Mouse (Mus musculus) intestine, embryonic 14.5 days (tissue): ENCODE measurements around the gene Il23r. TPM values are rescaled to one million over a fixed set of nuclear protein-coding genes. Genes with fewer than 3 reads are reported as not detected.

ENCODE experiments used
- ATAC-seq: fragments of 200-750 bp; cut with Nextera tagmentation; replicated peaks from 2 replicates; pipeline ENCODE4 v1.8.0; 2017; ENCODE audit warnings: low read depth, moderate number of reproducible peaks, moderate TSS enrichment, moderate library complexity; ENCODE audit not compliant: low FRiP score, low TSS enrichment
- DNase-seq: peaks from one replicate; pipeline ENCODE4 v3.0.0-alpha.2; 2018; ENCODE audit warnings: low spot score
- H3K27ac ChIP-seq: fragments of 300-500 bp; sonication (generic); 2 replicates; pipeline ENCODE4 v1.5.1; 2014; ENCODE audit warnings: low read depth, mild to moderate bottlenecking, control low read depth
- H3K27me3 ChIP-seq: fragments of 300-500 bp; sonication (generic); replicated peaks from 2 replicates; pipeline ENCODE4 v1.6.1; 2014; ENCODE audit warnings: low read length, control low read depth; ENCODE audit not compliant: control insufficient read depth, insufficient read depth
- H3K36me3 ChIP-seq: fragments of 300-500 bp; sonication (generic); 2 replicates; pipeline ENCODE4 v1.6.1; 2014; ENCODE audit warnings: low read length, control low read depth; ENCODE audit not compliant: control insufficient read depth, insufficient read depth
- H3K4me1 ChIP-seq: fragments of 300-500 bp; sonication (generic); replicated peaks from 2 replicates; pipeline ENCODE4 v1.6.1; 2014; ENCODE audit warnings: low read length, control low read depth, mixed read lengths; ENCODE audit not compliant: control insufficient read depth, insufficient read depth
- H3K4me2 ChIP-seq: fragments of 300-500 bp; sonication (generic); 2 replicates; pipeline ENCODE4 v1.6.1; 2014; ENCODE audit warnings: low read length
- H3K4me3 ChIP-seq: fragments of 300-500 bp; sonication (generic); 2 replicates; pipeline ENCODE4 v1.5.1; 2014; ENCODE audit warnings: low read depth, low read length, control low read depth, mixed read lengths
- H3K9ac ChIP-seq: fragments of 300-500 bp; sonication (generic); 2 replicates; pipeline ENCODE4 v1.6.1; 2014; ENCODE audit warnings: mild to moderate bottlenecking, low read length
- H3K9me3 ChIP-seq: fragments of 300-500 bp; sonication (generic); 2 replicates; pipeline ENCODE4 v1.6.1; 2016; ENCODE audit warnings: low read length, control low read depth; ENCODE audit not compliant: control insufficient read depth
- WGBS: fragments of 180-500 bp; shearing (Covaris S2); extraction: QIAGEN DNeasy Blood & Tissue Kit; methylation state at CpG from one replicate; pipeline ENCODE4 v1.1.7; 2014; 5-methylcytosine and 5-hydroxymethylcytosine counted together
- polyA plus RNA-seq: library from polyadenylated mRNA; unstranded; fragments of >200 nt; fragmentation: Nextera tagmentation; extraction: Ambion mirVana; gene quantifications from 2 replicates; pipeline ENCODE4 v1.2.1, GENCODE M21; 2014

Gene Il23r
- polyA plus RNA-seq, 1 experiment from 2014 or later: 0.18 TPM

- H3K27me3 ChIP-seq: no peaks in the 10 kb centered on the region
- H3K4me1 ChIP-seq: no peaks in the 10 kb centered on the region
- ATAC-seq: no peak
- no peak overlapping the region for H3K27ac ChIP-seq
- no peak overlapping the region for H3K4me3 ChIP-seq
- H3K4me2 ChIP-seq: no peak overlapping the region
- no peaks in the 10 kb centered on the region for H3K9me3 ChIP-seq
- no peak for DNase-seq
- no peaks in the 10 kb centered on the region for H3K36me3 ChIP-seq
- no peak overlapping the region for H3K9ac ChIP-seq
Measured at GRCm38 (mm10) chr6:67437028-67437427, 54.6 kb downstream of the Il23r start.

GRCm38 (mm10) chr6:67436295-67436694 lies 55.4 kb downstream of the Il23r start:
- Histone ChIP-seq H3K9me3 (no peaks in the 10 kb centered on the region), H3K27me3 (no peaks in the 10 kb centered on the region), H3K4me2 (no peak overlapping the region), H3K36me3 (no peaks in the 10 kb centered on the region), H3K4me1 (no peaks in the 10 kb centered on the region), H3K9ac (no peak overlapping the region), H3K4me3 (no peak overlapping the region), H3K27ac (no peak overlapping the region)
- WGBS: 80% methylated on average over 2 of the region's 2 CpGs
- ATAC-seq (no peak), DNase-seq (no peak)

DNA sequence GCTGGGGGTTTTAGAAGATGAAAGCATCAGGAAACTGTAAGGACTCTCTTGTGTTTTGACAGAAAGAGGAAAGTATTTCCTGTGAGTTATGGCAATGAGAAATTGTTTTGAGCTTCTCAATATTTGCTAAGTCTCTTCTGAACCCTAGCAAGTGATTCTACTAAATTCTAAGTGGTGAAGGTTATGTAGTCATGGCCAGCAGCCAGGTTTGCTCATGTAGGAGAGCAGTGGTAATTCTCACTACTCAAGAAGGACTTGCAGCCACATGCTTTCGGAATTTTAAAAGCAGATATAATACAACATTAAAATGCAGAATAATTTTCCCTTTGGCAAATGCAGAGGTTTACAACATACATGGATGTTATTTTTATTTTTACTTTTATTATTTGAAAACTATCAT lies 55.9 kb downstream of the Il23r start:
- Histone ChIP-seq H3K27me3 (no peaks in the 10 kb centered on the region), H3K9me3 (no peaks in the 10 kb centered on the region), H3K9ac (no peak overlapping the region), H3K36me3 (no peaks in the 10 kb centered on the region), H3K27ac (no peak overlapping the region), H3K4me3 (no peak overlapping the region), H3K4me2 (no peak overlapping the region), H3K4me1 (no peaks in the 10 kb centered on the region)
- 81% methylated on average over 1 of the region's 1 CpGs for WGBS
- DNase-seq: no peak
- no peak for ATAC-seq

DNA sequence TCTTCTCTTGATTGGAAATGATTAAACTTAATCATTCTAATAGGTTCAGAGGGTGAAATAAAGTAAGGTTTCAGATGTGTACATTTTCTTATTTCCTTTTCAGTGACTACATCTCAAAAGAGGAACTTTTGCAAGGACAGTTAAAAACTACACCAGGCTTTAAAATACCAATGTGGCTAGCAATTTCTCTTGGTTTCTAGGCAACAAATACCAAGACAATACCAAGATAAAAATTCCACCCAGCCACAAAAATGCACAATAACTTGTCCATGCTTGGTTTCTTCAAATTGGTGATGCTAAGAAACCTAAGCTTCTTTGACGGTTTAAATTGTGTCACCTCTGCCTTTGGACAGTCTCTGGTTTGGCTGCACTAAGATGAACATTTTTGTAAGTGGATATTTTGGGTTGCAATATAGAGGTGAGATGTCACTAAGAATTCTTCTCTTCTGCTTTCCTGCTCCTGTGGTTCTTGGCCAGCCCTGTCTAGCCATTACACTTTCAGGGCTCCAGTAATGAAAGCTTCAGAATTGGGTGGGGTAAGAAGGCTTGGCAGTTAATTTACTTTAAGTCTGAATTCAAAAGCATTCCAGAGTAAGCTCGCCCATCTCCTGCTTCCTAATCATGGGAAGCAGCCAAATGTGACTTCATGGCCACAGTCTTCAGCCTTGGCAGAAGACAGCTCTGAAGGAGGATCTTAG lies 56.8 kb downstream of the Il23r start:
- Histone ChIP-seq H3K4me2 (no peak overlapping the region), H3K9me3 (no peaks in the 10 kb centered on the region), H3K9ac (no peak overlapping the region), H3K27ac (no peak overlapping the region), H3K27me3 (no peaks in the 10 kb centered on the region), H3K4me3 (no peak overlapping the region), H3K36me3 (no peaks in the 10 kb centered on the region), H3K4me1 (no peaks in the 10 kb centered on the region)
- WGBS: 58% methylated on average over 2 of the region's 2 CpGs
- no peak for DNase-seq
- ATAC-seq: no peak

- H3K9me3 ChIP-seq: no peaks in the 10 kb centered on the region
- no peak for DNase-seq
- H3K27me3 ChIP-seq: no peaks in the 10 kb centered on the region
- H3K9ac ChIP-seq: no peak overlapping the region
- no peak overlapping the region for H3K4me3 ChIP-seq
- H3K36me3 ChIP-seq: no peaks in the 10 kb centered on the region
- ATAC-seq: no peak
- no peak overlapping the region for H3K27ac ChIP-seq
- WGBS: 80% methylated on average over 3 of the region's 3 CpGs
- H3K4me2 ChIP-seq: no peak overlapping the region
- no peaks in the 10 kb centered on the region for H3K4me1 ChIP-seq
Measured at GRCm38 (mm10) chr6:67431808-67432207, 59.8 kb downstream of the Il23r start.

- WGBS: 81% methylated on average over 5 of the region's 5 CpGs
- Histone ChIP-seq H3K36me3 (no peaks in the 10 kb centered on the region), H3K4me2 (no peak overlapping the region), H3K4me1 (no peaks in the 10 kb centered on the region), H3K9ac (no peak overlapping the region), H3K27me3 (no peaks in the 10 kb centered on the region), H3K9me3 (no peaks in the 10 kb centered on the region), H3K4me3 (no peak overlapping the region), H3K27ac (no peak overlapping the region)
- ATAC-seq: no peak
- no peak for DNase-seq
Measured at GRCm38 (mm10) chr6:67421761-67422160, 69.9 kb downstream of the Il23r start.

DNA sequence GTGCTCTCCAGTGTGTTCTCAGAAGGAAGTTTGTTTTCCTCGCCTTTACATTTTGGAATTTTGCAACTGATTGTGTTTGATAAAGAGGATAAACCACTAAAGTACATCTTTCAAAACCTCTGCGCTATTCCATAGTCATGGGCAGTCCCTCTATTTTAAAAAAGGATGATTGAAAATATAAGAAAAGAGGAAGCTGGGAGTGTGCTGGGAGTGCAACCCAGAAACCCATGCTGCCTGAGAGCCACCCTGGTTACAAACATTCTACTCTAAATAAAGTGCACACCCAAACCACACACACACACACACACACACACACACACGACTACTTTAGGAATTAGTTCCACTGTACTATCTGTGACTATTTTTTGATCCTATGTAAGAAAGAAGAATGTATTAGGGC lies 75.1 kb downstream of the Il23r start:
- no peak overlapping the region for H3K4me2 ChIP-seq
- H3K27me3 ChIP-seq: no peaks in the 10 kb centered on the region
- H3K9ac ChIP-seq: no peak overlapping the region
- H3K36me3 ChIP-seq: no peaks in the 10 kb centered on the region
- no peaks in the 10 kb centered on the region for H3K4me1 ChIP-seq
- no peak overlapping the region for H3K4me3 ChIP-seq
- ATAC-seq (no peak), DNase-seq (no peak)
- no peaks in the 10 kb centered on the region for H3K9me3 ChIP-seq
- 87% methylated on average over 3 of the region's 3 CpGs for WGBS
- H3K27ac ChIP-seq: no peak overlapping the region

- no peak overlapping the region for H3K4me3 ChIP-seq
- no peaks in the 10 kb centered on the region for H3K4me1 ChIP-seq
- DNase-seq: no peak
- H3K4me2 ChIP-seq: no peak overlapping the region
- no peaks in the 10 kb centered on the region for H3K9me3 ChIP-seq
- 85% methylated on average over 5 of the region's 5 CpGs for WGBS
- no peak for ATAC-seq
- no peak overlapping the region for H3K9ac ChIP-seq
- H3K36me3 ChIP-seq: no peaks in the 10 kb centered on the region
- no peak overlapping the region for H3K27ac ChIP-seq
- H3K27me3 ChIP-seq: no peaks in the 10 kb centered on the region
Measured at GRCm38 (mm10) chr6:67415276-67415675, 76.4 kb downstream of the Il23r start.

GRCm38 (mm10) chr6:67413378-67413777 lies 78.3 kb downstream of the Il23r start:
- ATAC-seq (no peak), DNase-seq (no peak)
- Histone ChIP-seq H3K36me3 (no peaks in the 10 kb centered on the region), H3K27me3 (no peaks in the 10 kb centered on the region), H3K4me3 (no peak overlapping the region), H3K27ac (no peak overlapping the region), H3K9me3 (no peaks in the 10 kb centered on the region), H3K9ac (no peak overlapping the region), H3K4me1 (no peaks in the 10 kb centered on the region), H3K4me2 (no peak overlapping the region)
- 65% methylated on average over 2 of the region's 2 CpGs for WGBS
